Mouse (Mus musculus) effector memory CD4-positive, alpha-beta T cell, adult 7 months (primary cell): ENCODE results near the gene Olfr802. TPM values are rescaled to one million over a fixed set of nuclear protein-coding genes. Genes with fewer than 3 reads are reported as not detected.

Experiments
- polyA plus RNA-seq: library from polyadenylated mRNA; unstranded; fragments of 100-300 nt; shearing (Covaris generic); gene quantifications from one replicate; pipeline ENCODE4 v1.2.1, GENCODE M21; 2017

Gene Olfr802
- polyA plus RNA-seq: not detected

GRCm38 (mm10) chr10:129688069-129688468 lies at the start of gene Olfr802:
TSS of gene Olfr802 (minus strand) at chr10:129688169.

GRCm38 (mm10) chr10:129729275-129729674 lies 41.3 kb upstream of the Olfr802 start, which contains the start of gene Olfr805:
TSS of gene Olfr805 (minus strand) at chr10:129729375.

GRCm38 (mm10) chr10:129702910-129703309 lies 14.9 kb upstream of the Olfr802 start, which contains the start of gene Olfr804:
TSS of gene Olfr804 (plus strand) at chr10:129703210.

GRCm38 (mm10) chr10:129694186-129694585 lies 6.2 kb upstream of the Olfr802 start, which contains the start of gene Olfr803:
TSS of gene Olfr803 (minus strand) at chr10:129694286.

GRCm38 (mm10) chr10:129673765-129674164 lies 14.2 kb downstream of the Olfr802 start, which contains the start of gene Olfr801:
TSS of gene Olfr801 (minus strand) at chr10:129673865.

GRCm38 (mm10) chr10:129657394-129657793 lies 30.6 kb downstream of the Olfr802 start, which contains the start of gene Olfr800:
TSS of gene Olfr800 (plus strand) at chr10:129657694.

GRCm38 (mm10) chr10:129637184-129637583 lies 50.8 kb downstream of the Olfr802 start, which contains the start of gene Olfr799:
TSS of gene Olfr799 (plus strand) at chr10:129637484.

GRCm38 (mm10) chr10:129627834-129628233 lies 60.1 kb downstream of the Olfr802 start, which contains the start of gene Olfr798:
TSS of gene Olfr798 (minus strand) at chr10:129627934.

Other genes with a start within 250 kb of the Olfr802 start
- gene Olfr787, start 226.3 kb downstream of the Olfr802 start, polyA plus RNA-seq: 0.20 TPM
- 0.21 TPM for gene Olfr788, start 217.2 kb downstream of the Olfr802 start, polyA plus RNA-seq
- gene Olfr789, start 203.4 kb downstream of the Olfr802 start, polyA plus RNA-seq: not detected
- gene Olfr790, start 189.7 kb downstream of the Olfr802 start, polyA plus RNA-seq: not detected
- gene Olfr791, start 166.4 kb downstream of the Olfr802 start, polyA plus RNA-seq: not detected
- not detected for gene Olfr792, start 149.0 kb downstream of the Olfr802 start, polyA plus RNA-seq
- not detected for gene Olfr794, start 120.5 kb downstream of the Olfr802 start, polyA plus RNA-seq
- gene Olfr796, start 75.6 kb downstream of the Olfr802 start, polyA plus RNA-seq: not detected
- 0.38 TPM for gene Olfr798, start 60.2 kb downstream of the Olfr802 start, polyA plus RNA-seq
- gene Olfr799, start 50.7 kb downstream of the Olfr802 start, polyA plus RNA-seq: not detected
- not detected for gene Olfr800, start 30.5 kb downstream of the Olfr802 start, polyA plus RNA-seq
- gene Olfr801, start 14.3 kb downstream of the Olfr802 start, polyA plus RNA-seq: not detected
- gene Olfr803, start 6.1 kb upstream of the Olfr802 start, polyA plus RNA-seq: not detected
- not detected for gene Olfr804, start 15.0 kb upstream of the Olfr802 start, polyA plus RNA-seq
- not detected for gene Olfr805, start 41.2 kb upstream of the Olfr802 start, polyA plus RNA-seq
- not detected for gene Olfr806, start 53.8 kb upstream of the Olfr802 start, polyA plus RNA-seq
- 0.21 TPM for gene Olfr807, start 69.6 kb upstream of the Olfr802 start, polyA plus RNA-seq
- not detected for gene Olfr808, start 77.3 kb upstream of the Olfr802 start, polyA plus RNA-seq
- not detected for gene Olfr809, start 86.5 kb upstream of the Olfr802 start, polyA plus RNA-seq
- gene Olfr810, start 106.7 kb upstream of the Olfr802 start, polyA plus RNA-seq: not detected
- not detected for gene Olfr811, start 116.2 kb upstream of the Olfr802 start, polyA plus RNA-seq
- gene Olfr812, start 157.9 kb upstream of the Olfr802 start, polyA plus RNA-seq: not detected
- gene Olfr813, start 167.2 kb upstream of the Olfr802 start, polyA plus RNA-seq: not detected
- 0.11 TPM for gene Olfr814, start 191.7 kb upstream of the Olfr802 start, polyA plus RNA-seq
- 0.21 TPM for gene Olfr815, start 217.7 kb upstream of the Olfr802 start, polyA plus RNA-seq
- gene Olfr816, start 227.4 kb upstream of the Olfr802 start, polyA plus RNA-seq: 1.5 TPM